In genomic region chr8:126809321-126809720, GRCm38 (mm10) we compare ENCODE assay signal across 21 mouse cellular contexts.
DNase-seq lines count a peak whose midpoint lies in the region; ATAC-seq lines count a peak whose summit lies in the region.
"Had no signal": no experiment of that assay in that cellular context is flagged by ENCODE, and none has a peak within 500 bp of the region (broad histone marks: within the 10 kb centered on the region; RNA-seq: fewer than 3 reads in every experiment).

No protein-coding gene starts in this region.

- H3K36me3 ChIP-seq in liver, embryonic 13.5 days: 0 out of 2 replicates have a peak, but pooled peaks cover 3% of the 10 kb centered on the region
- H3K36me3 ChIP-seq in midbrain, embryonic 16.5 days (ENCODE audit: control insufficient read depth, insufficient read depth, low read length): no peaks in the 10 kb centered on the region
- H3K36me3 ChIP-seq: embryonic facial prominence, embryonic 12.5 days; forebrain, embryonic 12.5 days; heart, embryonic 10.5 days; heart, embryonic 15.5 days; hindbrain, embryonic 13.5 days had no signal

- 66% methylated on average over 1 of the region's 1 CpGs for WGBS in liver, embryonic 13.5 days (ENCODE audit: insufficient replicate concordance)
- WGBS in midbrain, embryonic 16.5 days: 84% methylated on average over 1 of the region's 1 CpGs

- 0 out of 2 replicates have a peak, but pooled peaks cover 5% of the 10 kb centered on the region for H3K27me3 ChIP-seq in liver, embryonic 13.5 days
- H3K27me3 ChIP-seq in midbrain, embryonic 16.5 days (ENCODE audit: control insufficient read depth, insufficient read depth, low read depth, low read length): no peaks in the 10 kb centered on the region; the same call in 1 of the 2 replicates
- H3K27me3 ChIP-seq: embryonic facial prominence, embryonic 12.5 days had no signal

- H3K27ac ChIP-seq in liver, embryonic 13.5 days: peak overlapping the region; percentile 77
- H3K27ac ChIP-seq in midbrain, embryonic 16.5 days (ENCODE audit: low read length): no peak overlapping the region
- H3K27ac ChIP-seq: embryonic facial prominence, embryonic 12.5 days; forebrain, embryonic 12.5 days; heart, embryonic 10.5 days; heart, embryonic 15.5 days; hindbrain, embryonic 13.5 days; hindbrain, postnatal 0 days had no signal

- H3K9ac ChIP-seq in liver, embryonic 13.5 days: no peak overlapping the region
- no peak overlapping the region for H3K9ac ChIP-seq in midbrain, embryonic 16.5 days (ENCODE audit: low read depth, low read length)
- H3K9ac ChIP-seq: embryonic facial prominence, embryonic 12.5 days; forebrain, embryonic 12.5 days; heart, embryonic 15.5 days; hindbrain, embryonic 13.5 days had no signal

- H3K4me1 ChIP-seq in liver, embryonic 13.5 days (replicated peaks): peaks cover 37% of the 10 kb centered on the region
- no peaks in the 10 kb centered on the region for H3K4me1 ChIP-seq in midbrain, embryonic 16.5 days (ENCODE audit: control insufficient read depth, insufficient read depth, low read length)
- H3K4me1 ChIP-seq: embryonic facial prominence, embryonic 12.5 days; forebrain, embryonic 12.5 days had no signal

- H3K9me3 ChIP-seq in liver, embryonic 13.5 days (replicated peaks): 0 out of 2 replicates have a peak, but pooled peaks cover 3% of the 10 kb centered on the region
- H3K9me3 ChIP-seq in midbrain, embryonic 16.5 days (replicated peaks; ENCODE audit: control insufficient read depth, low read length, poor library complexity, severe bottlenecking): no peaks in the 10 kb centered on the region
- H3K9me3 ChIP-seq: embryonic facial prominence, embryonic 12.5 days; heart, embryonic 10.5 days had no signal

- DNase-seq in liver, embryonic 13.5 days: no peak
- no peak for DNase-seq in liver
- DNase-seq in Muller cell, postnatal 12 days (ENCODE audit: inconsistent ontology term): peak; percentile 92
- peak; percentile 39 for DNase-seq in brain, adult 2 months (ENCODE audit: low read depth, low spot score)
- DNase-seq in spleen, postnatal 4 days (ENCODE audit: low spot score in 2 of 2): no peak
- DNase-seq in right cerebral cortex, postnatal 4 days: no peak
- DNase-seq: adrenal gland, postnatal 10 days; cerebellum, adult 11-12 months; cerebellum, adult 9-10 months; cerebellum, postnatal 25 days; gastrocnemius, postnatal 36 days; heart, adult 18-20 months; heart, postnatal 14 days had no signal

- no peak overlapping the region for H3K4me2 ChIP-seq in liver, embryonic 13.5 days
- no peak overlapping the region for H3K4me2 ChIP-seq in midbrain, embryonic 16.5 days (ENCODE audit: low read length)
- H3K4me2 ChIP-seq: embryonic facial prominence, embryonic 12.5 days; forebrain, embryonic 12.5 days; heart, embryonic 15.5 days; hindbrain, embryonic 13.5 days had no signal

- no peak for ATAC-seq in liver, embryonic 13.5 days (ENCODE audit: low read depth)
- no peak for ATAC-seq in midbrain, embryonic 16.5 days
- ATAC-seq: forebrain, embryonic 16.5 days; hindbrain, postnatal 0 days had no signal

- H3K4me3 ChIP-seq in liver, embryonic 13.5 days (replicated peaks): no peak overlapping the region
- no peak overlapping the region for H3K4me3 ChIP-seq in midbrain, embryonic 16.5 days (ENCODE audit: low read depth, low read length)
- H3K4me3 ChIP-seq: embryonic facial prominence, embryonic 12.5 days; forebrain, embryonic 12.5 days; heart, embryonic 10.5 days; heart, embryonic 15.5 days; hindbrain, embryonic 13.5 days had no signal

Comparison
In these comparisons a context has a peak if more than half of its experiments do, and no peak if none do; other contexts are left out.
1. DNase-seq: peak in Muller cell, postnatal 12 days (single experiment) and brain, adult 2 months (single experiment); none in liver, embryonic 13.5 days (single experiment), liver (single experiment), spleen, postnatal 4 days (0 of 2) and right cerebral cortex, postnatal 4 days (single experiment).